Mouse (Mus musculus): Measurements from ENCODE around the gene Piezo1.

GRCm38 (mm10) chr8:122574667-122575251, 23.6 kb upstream of the Piezo1 start:
- TF ChIP-seq CTCF (IDR thresholded peaks at IDR 0.05; ENCODE audit: low read depth, low read length) (no peak), POLR2A (IDR thresholded peaks at IDR 0.05; ENCODE audit: borderline replicate concordance, low read depth, low read length) (no peak)

All from bone marrow macrophage, adult 2 months (primary cell).